17 mouse cellular contexts compared by ENCODE assay signal in genomic region chr13:107714001-107714400, GRCm38 (mm10).
DNase-seq lines count a peak whose midpoint lies in the region; ATAC-seq and TF ChIP-seq lines count a peak whose summit lies in the region.
"Had no signal": no experiment of that assay in that cellular context is flagged by ENCODE, and none has a peak within 500 bp of the region (broad histone marks: within the 10 kb centered on the region; RNA-seq: fewer than 3 reads in every experiment).

No protein-coding gene starts in this region.

- no peak for ATAC-seq in liver, postnatal 0 days
- no peak for ATAC-seq in intestine, postnatal 0 days
- ATAC-seq: activated CD4-positive, CD25-positive, alpha-beta regulatory T cell, adult 4 months; intestine, embryonic 16.5 days had no signal

- WGBS in liver, adult 2 months: 11% methylated on average over 1 of the region's 1 CpGs
- WGBS in liver, postnatal 0 days (ENCODE audit: insufficient replicate concordance): 73% methylated on average over 1 of the region's 1 CpGs
- WGBS in intestine, postnatal 0 days: 80% methylated on average over 1 of the region's 1 CpGs
- WGBS in limb, embryonic 10.5 days: 92% methylated on average over 1 of the region's 1 CpGs

- no peaks in the 10 kb centered on the region for H3K79me2 ChIP-seq in liver, adult 2 months (ENCODE audit: control insufficient read depth, insufficient read depth, low read length)

- no peak for TF ChIP-seq EP300 in liver, postnatal 0 days (IDR thresholded peaks at IDR 0.05; ENCODE audit: low read depth)

- no peaks in the 10 kb centered on the region for H3K9me3 ChIP-seq in liver, postnatal 0 days (ENCODE audit: low read length)
- no peaks in the 10 kb centered on the region for H3K9me3 ChIP-seq in intestine, postnatal 0 days (ENCODE audit: control insufficient read depth)
- H3K9me3 ChIP-seq in limb, embryonic 10.5 days (replicated peaks): no peaks in the 10 kb centered on the region
- H3K9me3 ChIP-seq: heart, embryonic 10.5 days; limb, embryonic 15.5 days; neural tube, embryonic 13.5 days had no signal

- no peak for TF ChIP-seq POLR2A in liver, adult 2 months (IDR thresholded peaks at IDR 0.05; ENCODE audit: extremely low read depth, insufficient read depth, low read length)

- DNase-seq in cerebellum, postnatal 10 days: peak; percentile 27 to 38
- no peak for DNase-seq in cerebellum, adult 18-20 months
- DNase-seq in liver, adult 2 months (ENCODE audit: extremely low read depth, low read depth, low spot score): peak; percentile 82
- DNase-seq in liver, postnatal 0 days: no peak
- DNase-seq in NIH3T3 (ENCODE audit: low read depth): peak; percentile 82
- peak; percentile 62 for DNase-seq in fibroblast of lung, adult 2 months (ENCODE audit: low read depth)
- DNase-seq in limb, embryonic 10.5 days (ENCODE audit: low spot score): no peak
- DNase-seq: B cell, adult 2 months; cerebellum, adult 11 months; embryo, embryonic 11 days had no signal

- no peak overlapping the region for H3K27ac ChIP-seq in liver, adult 2 months (replicated peaks; ENCODE audit: insufficient read depth, low read depth, low read length)
- H3K27ac ChIP-seq in liver, postnatal 0 days (ENCODE audit: low read depth): no peak overlapping the region
- H3K27ac ChIP-seq in intestine, postnatal 0 days (ENCODE audit: low read depth, low read length): no peak overlapping the region
- no peak overlapping the region for H3K27ac ChIP-seq in limb, embryonic 10.5 days
- H3K27ac ChIP-seq: heart, embryonic 10.5 days; hindbrain, embryonic 10.5 days; limb, embryonic 15.5 days; neural tube, embryonic 13.5 days had no signal

- no peak overlapping the region for H3K4me3 ChIP-seq in liver, adult 2 months (ENCODE audit: insufficient read depth, low read depth, low read length)
- H3K4me3 ChIP-seq in liver, postnatal 0 days (ENCODE audit: low read depth, low read length): no peak overlapping the region
- no peak overlapping the region for H3K4me3 ChIP-seq in intestine, postnatal 0 days (ENCODE audit: low read depth, low read length)
- H3K4me3 ChIP-seq in limb, embryonic 10.5 days: no peak overlapping the region
- H3K4me3 ChIP-seq: heart, embryonic 10.5 days; hindbrain, embryonic 10.5 days; limb, embryonic 15.5 days; neural tube, embryonic 13.5 days had no signal

- no peaks in the 10 kb centered on the region for H3K27me3 ChIP-seq in liver, adult 2 months (ENCODE audit: control insufficient read depth, insufficient read depth, low read length)
- no peaks in the 10 kb centered on the region for H3K27me3 ChIP-seq in liver, postnatal 0 days (ENCODE audit: insufficient read depth, low read length)
- no peaks in the 10 kb centered on the region for H3K27me3 ChIP-seq in intestine, postnatal 0 days (replicated peaks; ENCODE audit: control insufficient read depth, insufficient read depth, low read length)
- no peaks in the 10 kb centered on the region for H3K27me3 ChIP-seq in limb, embryonic 10.5 days (ENCODE audit: low read depth, poor library complexity, severe bottlenecking)
- H3K27me3 ChIP-seq: limb, embryonic 15.5 days; neural tube, embryonic 13.5 days had no signal

- no peaks in the 10 kb centered on the region for H3K4me1 ChIP-seq in liver, adult 2 months (ENCODE audit: control insufficient read depth, insufficient read depth, low read length)
- H3K4me1 ChIP-seq in liver, postnatal 0 days (ENCODE audit: insufficient read depth): peaks cover 5% of the 10 kb centered on the region
- no peaks in the 10 kb centered on the region for H3K4me1 ChIP-seq in intestine, postnatal 0 days (replicated peaks; ENCODE audit: control insufficient read depth, insufficient read depth, low read length)
- no peaks in the 10 kb centered on the region for H3K4me1 ChIP-seq in limb, embryonic 10.5 days
- H3K4me1 ChIP-seq: heart, embryonic 10.5 days; limb, embryonic 15.5 days had no signal

- TF ChIP-seq CTCF in liver, adult 2 months (IDR thresholded peaks at IDR 0.05; ENCODE audit: low read depth, low read length): no peak
- no peak for TF ChIP-seq CTCF in liver, postnatal 0 days (IDR thresholded peaks at IDR 0.05; ENCODE audit: low read depth)
- no peak for TF ChIP-seq CTCF in intestine, postnatal 0 days (IDR thresholded peaks at IDR 0.05; ENCODE audit: low read depth)

- no peak overlapping the region for H3K9ac ChIP-seq in liver, adult 2 months (ENCODE audit: low read depth, low read length)
- no peak overlapping the region for H3K9ac ChIP-seq in liver, postnatal 0 days (replicated peaks)
- no peak overlapping the region for H3K9ac ChIP-seq in intestine, postnatal 0 days (ENCODE audit: low read depth, low read length)
- H3K9ac ChIP-seq: limb, embryonic 15.5 days; neural tube, embryonic 13.5 days had no signal

- H3K36me3 ChIP-seq in liver, adult 2 months (ENCODE audit: control insufficient read depth, insufficient read depth, low read length): no peaks in the 10 kb centered on the region
- H3K36me3 ChIP-seq in liver, postnatal 0 days (replicated peaks; ENCODE audit: insufficient read depth, low read length): no peaks in the 10 kb centered on the region
- no peaks in the 10 kb centered on the region for H3K36me3 ChIP-seq in intestine, postnatal 0 days (ENCODE audit: control insufficient read depth, insufficient read depth)
- H3K36me3 ChIP-seq in limb, embryonic 10.5 days: no peaks in the 10 kb centered on the region
- H3K36me3 ChIP-seq: heart, embryonic 10.5 days; hindbrain, embryonic 10.5 days; limb, embryonic 15.5 days; neural tube, embryonic 13.5 days had no signal

- H3K4me2 ChIP-seq in liver, postnatal 0 days (ENCODE audit: low read depth, low read length): no peak overlapping the region
- no peak overlapping the region for H3K4me2 ChIP-seq in intestine, postnatal 0 days (replicated peaks; ENCODE audit: low read depth)
- H3K4me2 ChIP-seq: limb, embryonic 15.5 days; neural tube, embryonic 13.5 days had no signal

Comparison
In these comparisons a context has a peak if more than half of its experiments do, and no peak if none do; other contexts are left out.
1. DNase-seq: peak in cerebellum, postnatal 10 days (2 of 2), liver, adult 2 months (single experiment), NIH3T3 (single experiment) and fibroblast of lung, adult 2 months (single experiment); none in cerebellum, adult 18-20 months (0 of 2), liver, postnatal 0 days (single experiment) and limb, embryonic 10.5 days (single experiment).